Mouse (Mus musculus) stomach, postnatal 0 days (tissue): ENCODE measurements at regions not wholly inside any gene's neighbourhood (a gene's known extent, or its start where the extent isn't known, plus 50 kb on each side); places are given as distances from the start of the nearest gene placed in this dataset.

ENCODE experiments used
- ATAC-seq: fragments of 200-750 bp; cut with Nextera tagmentation; 2 replicates; pipeline ENCODE4 v1.8.0; 2017; ENCODE audit not compliant: low FRiP score, low TSS enrichment
- DNase-seq: peaks from one replicate; pipeline ENCODE4 v3.0.0-alpha.2; 2016; ENCODE audit warnings: low spot score
- H3K27ac ChIP-seq: fragments of 300-500 bp; sonication (generic); replicated peaks from 2 replicates; pipeline ENCODE4 v1.5.1; 2014; ENCODE audit warnings: mild to moderate bottlenecking, control low read depth
- H3K27me3 ChIP-seq: fragments of 300-500 bp; sonication (generic); 2 replicates; pipeline ENCODE4 v1.6.1; 2014; ENCODE audit warnings: low read length; ENCODE audit not compliant: control insufficient read depth, insufficient read depth
- H3K36me3 ChIP-seq: fragments of 300-500 bp; sonication (generic); 2 replicates; pipeline ENCODE4 v1.6.1; 2014; ENCODE audit warnings: low read length, mixed read lengths; ENCODE audit not compliant: control insufficient read depth, insufficient read depth
- H3K4me1 ChIP-seq: fragments of 300-500 bp; sonication (generic); replicated peaks from 2 replicates; pipeline ENCODE4 v1.6.1; 2014; ENCODE audit warnings: antibody characterized with exemption; ENCODE audit not compliant: control insufficient read depth, insufficient read depth
- H3K4me2 ChIP-seq: fragments of 300-500 bp; sonication (generic); replicated peaks from 2 replicates; pipeline ENCODE4 v1.6.1; 2014; ENCODE audit warnings: low read depth, mild to moderate bottlenecking, control low read depth, moderate library complexity
- H3K4me3 ChIP-seq: fragments of 300-500 bp; sonication (generic); 2 replicates; pipeline ENCODE4 v1.5.1; 2014; ENCODE audit warnings: low read depth, low read length, control low read depth
- H3K9ac ChIP-seq: fragments of 300-500 bp; sonication (generic); 2 replicates; pipeline ENCODE4 v1.6.1; 2014; ENCODE audit warnings: mild to moderate bottlenecking, low read length, control low read depth, mixed read lengths
- H3K9me3 ChIP-seq: fragments of 300-500 bp; sonication (generic); 2 replicates; pipeline ENCODE4 v1.6.1; 2016; ENCODE audit warnings: low read length; ENCODE audit not compliant: control insufficient read depth
- CTCF ChIP-seq: IDR thresholded peaks from 2 replicates; pipeline ENCODE4 v1.5.1; 2016; ENCODE audit warnings: antibody characterized with exemption, low read depth, mild to moderate bottlenecking, moderate library complexity
- EP300 ChIP-seq: optimal IDR thresholded peaks from 2 replicates; pipeline ENCODE3; 2016; ENCODE audit warnings: antibody characterized with exemption
- WGBS: fragments of 180-500 bp; shearing (Covaris S2); extraction: QIAGEN DNeasy Blood & Tissue Kit; methylation state at CpG from one replicate; pipeline ENCODE4 v1.1.7; 2014; 5-methylcytosine and 5-hydroxymethylcytosine counted together

DNA sequence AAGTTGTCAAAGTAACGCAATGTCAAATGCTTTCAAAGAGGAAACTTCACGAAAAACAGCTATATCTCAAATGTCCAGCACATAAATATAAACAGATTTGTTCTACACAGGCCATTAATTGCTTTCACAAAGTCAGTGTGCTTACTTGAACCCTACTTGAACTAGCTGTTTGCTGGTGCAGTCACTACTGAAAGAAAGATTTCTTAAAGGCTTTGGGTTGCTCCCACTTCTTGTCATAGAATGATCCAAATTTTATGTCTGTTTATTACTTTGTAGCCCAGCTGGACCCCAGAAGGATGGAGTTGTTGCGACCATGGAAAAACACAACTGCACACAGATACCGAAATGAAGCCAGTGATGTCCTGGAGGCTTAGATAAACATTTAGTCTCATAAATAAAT is 491.2 kb upstream of the Tnc start:
- DNase-seq = no peak
- no peaks in the 10 kb centered on the region for H3K9me3 ChIP-seq
- H3K27ac ChIP-seq = no peak overlapping the region
- TF ChIP-seq CTCF = no peak
- TF ChIP-seq EP300 = no peak
- no peak overlapping the region for H3K4me3 ChIP-seq
- H3K27me3 ChIP-seq = no peaks in the 10 kb centered on the region
- WGBS = 53% methylated on average over 4 of the region's 4 CpGs
- ATAC-seq = no peak
- no peak overlapping the region for H3K9ac ChIP-seq
- no peak overlapping the region for H3K4me2 ChIP-seq
- H3K36me3 ChIP-seq = no peaks in the 10 kb centered on the region
- no peaks in the 10 kb centered on the region for H3K4me1 ChIP-seq

GRCm38 (mm10) chr4:64544576-64545185 is 497.9 kb upstream of the Tnc start:
- no peak overlapping the region for H3K4me2 ChIP-seq
- DNase-seq (no peak), ATAC-seq (no peak)
- no peaks in the 10 kb centered on the region for H3K4me1 ChIP-seq
- H3K27me3 ChIP-seq = no peaks in the 10 kb centered on the region
- TF ChIP-seq CTCF (no peak), EP300 (no peak)
- no peak overlapping the region for H3K9ac ChIP-seq
- no peak overlapping the region for H3K4me3 ChIP-seq
- H3K36me3 ChIP-seq = no peaks in the 10 kb centered on the region
- H3K9me3 ChIP-seq = no peaks in the 10 kb centered on the region
- WGBS = 71% methylated on average over 4 of the region's 4 CpGs
- H3K27ac ChIP-seq = no peak overlapping the region

DNA sequence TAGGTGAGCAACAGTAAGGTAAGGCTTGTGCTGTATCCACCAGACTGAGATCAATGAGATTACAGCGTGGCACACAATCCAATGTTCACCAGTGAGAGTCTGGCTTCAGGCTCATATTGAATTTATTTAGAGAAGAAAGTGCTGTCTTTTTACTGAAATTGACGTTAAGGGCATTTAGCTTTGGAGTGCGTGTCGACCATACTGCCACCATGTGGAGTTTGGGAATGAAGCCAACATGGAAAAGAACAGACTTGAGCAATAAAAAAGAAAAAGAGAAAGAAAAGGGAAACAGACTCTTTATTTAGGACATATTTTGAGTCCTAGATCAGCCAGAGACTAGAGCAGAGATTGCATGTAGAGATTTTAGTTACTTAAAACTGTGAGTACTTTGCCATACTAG is 499.6 kb upstream of the Tnc start:
- TF ChIP-seq EP300 (no peak), CTCF (no peak)
- Histone ChIP-seq H3K27ac (no peak overlapping the region), H3K4me1 (no peaks in the 10 kb centered on the region), H3K9ac (no peak overlapping the region), H3K36me3 (no peaks in the 10 kb centered on the region), H3K4me2 (no peak overlapping the region), H3K27me3 (no peaks in the 10 kb centered on the region), H3K9me3 (no peaks in the 10 kb centered on the region), H3K4me3 (no peak overlapping the region)
- DNase-seq = no peak
- no peak for ATAC-seq
- WGBS = 49% methylated on average over 4 of the region's 4 CpGs

DNA sequence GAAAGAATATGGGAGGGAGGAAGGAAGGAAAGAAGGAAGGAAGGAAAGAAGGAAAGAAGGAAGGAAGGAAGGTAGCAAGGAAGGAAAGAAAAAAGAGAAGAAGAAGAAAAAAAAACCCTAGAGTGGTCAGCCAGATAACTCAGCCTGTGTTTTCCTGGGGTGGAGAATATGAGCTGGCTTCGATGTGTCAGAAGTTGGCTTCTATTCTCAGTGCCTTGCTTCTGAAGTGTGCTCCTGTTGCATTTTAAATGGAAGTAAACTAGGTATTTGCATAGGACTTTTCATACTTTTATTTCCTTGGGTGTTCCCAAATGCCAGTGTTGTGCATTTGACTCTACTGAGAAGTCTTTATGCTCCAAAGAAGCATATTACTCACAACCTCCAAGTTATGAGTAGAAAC is 515.7 kb upstream of the Tnc start:
- Histone ChIP-seq H3K9ac (no peak overlapping the region), H3K27ac (no peak overlapping the region), H3K9me3 (no peaks in the 10 kb centered on the region), H3K4me3 (no peak overlapping the region), H3K36me3 (no peaks in the 10 kb centered on the region), H3K27me3 (no peaks in the 10 kb centered on the region), H3K4me2 (no peak overlapping the region), H3K4me1 (no peaks in the 10 kb centered on the region)
- 91% methylated on average over 1 of the region's 1 CpGs for WGBS
- DNase-seq (no peak), ATAC-seq (no peak)
- TF ChIP-seq CTCF (no peak), EP300 (no peak)

GRCm38 (mm10) chr4:64563996-64564395 is 517.2 kb upstream of the Tnc start:
- no peak overlapping the region for H3K27ac ChIP-seq
- H3K9me3 ChIP-seq = no peaks in the 10 kb centered on the region
- ATAC-seq = no peak

GRCm38 (mm10) chr4:64570666-64571065 is 523.9 kb upstream of the Tnc start:
- no peak for ATAC-seq
- Histone ChIP-seq H3K27me3 (no peaks in the 10 kb centered on the region), H3K4me3 (no peak overlapping the region), H3K4me2 (no peak overlapping the region), H3K27ac (no peak overlapping the region), H3K4me1 (no peaks in the 10 kb centered on the region), H3K9ac (no peak overlapping the region), H3K36me3 (no peaks in the 10 kb centered on the region), H3K9me3 (no peaks in the 10 kb centered on the region)
- DNase-seq = no peak
- WGBS = 59% methylated on average over 1 of the region's 1 CpGs
- TF ChIP-seq CTCF (no peak), EP300 (no peak)

More at GRCm38 (mm10) chr4:64563996-64564395, 517.2 kb upstream of the Tnc start:
- Histone ChIP-seq H3K4me2 (no peak overlapping the region), H3K4me1 (no peaks in the 10 kb centered on the region), H3K9ac (no peak overlapping the region), H3K27me3 (no peaks in the 10 kb centered on the region), H3K4me3 (no peak overlapping the region), H3K36me3 (no peaks in the 10 kb centered on the region)
- TF ChIP-seq CTCF = no peak
- no peak for TF ChIP-seq EP300
- no peak for DNase-seq
- WGBS = 79% methylated on average over 3 of the region's 3 CpGs
